Mouse (Mus musculus) kidney, postnatal 4 days (tissue): ENCODE results near the gene Olfr531.

Experiments used
- DNase-seq, 2 experiments: peaks; one replicate each; pipeline ENCODE4 v3.0.0; 2021; ENCODE audit warnings: mixed read lengths in 2 of 2

The Olfr531 gene

DNA sequence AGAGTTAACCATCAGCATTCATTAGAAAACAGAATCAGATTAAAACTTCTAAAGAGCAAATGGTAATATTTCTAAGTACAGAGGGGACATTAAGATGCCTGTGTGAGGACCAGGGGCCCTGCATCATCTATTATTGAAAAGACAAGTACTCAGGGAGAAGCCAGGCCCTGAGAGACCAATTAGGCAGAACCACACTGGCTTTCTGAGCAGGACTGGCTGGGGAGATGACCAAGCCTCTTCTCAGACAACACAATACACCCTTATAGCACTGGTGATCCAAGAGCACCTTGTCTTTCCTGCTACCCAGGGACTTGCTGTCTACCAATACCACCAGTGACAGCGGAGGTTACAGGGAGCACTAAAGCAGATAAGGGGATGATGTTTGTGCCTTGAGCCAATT, at the start of gene Olfr531:
Gene Olfr531, minus strand, starts transcription at position 101 of the 400 bp plus-strand sequence.
- no peak for DNase-seq

DNA sequence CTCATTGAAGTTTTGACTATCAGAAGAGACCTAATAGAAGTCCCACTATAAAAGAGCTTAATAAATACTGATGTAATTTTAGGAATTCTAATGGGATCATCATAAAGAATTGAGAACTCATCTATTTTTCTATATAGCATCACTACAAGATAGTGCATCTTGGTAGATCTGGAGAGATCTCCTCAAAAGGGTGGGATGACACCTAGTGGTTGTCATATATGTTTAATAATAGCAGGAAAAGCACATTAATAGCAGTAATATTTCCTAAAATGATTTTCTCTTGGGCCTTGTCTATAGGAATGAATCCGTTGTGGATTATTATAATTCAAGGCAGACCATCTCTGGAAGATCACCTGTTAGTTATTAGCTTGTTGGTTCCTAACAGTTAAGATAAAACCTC, 40.4 kb upstream of the Olfr531 start:
- no peak for DNase-seq

DNA sequence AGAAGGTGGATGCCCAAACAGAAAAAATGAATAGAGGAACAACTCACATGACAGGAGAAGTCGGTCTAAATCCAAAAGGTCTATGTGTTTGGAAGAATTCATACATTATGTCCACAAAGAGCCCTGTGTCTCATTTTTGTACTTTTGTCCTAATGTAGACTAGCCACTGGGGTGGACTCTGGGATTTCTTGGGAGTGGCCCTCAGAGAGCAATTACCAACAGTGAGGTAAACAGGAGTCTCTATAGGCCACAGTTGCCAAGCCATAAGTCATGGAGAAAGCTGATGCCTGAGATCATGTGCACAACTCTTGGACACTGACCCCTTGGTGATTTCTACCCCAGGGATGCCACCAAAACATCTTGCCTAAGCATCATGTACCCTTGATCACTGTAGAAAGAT, 18.8 kb upstream of the Olfr531 start, which contains the start of gene Olfr532:
Gene Olfr532, minus strand, starts transcription at position 101 of the 400 bp plus-strand sequence.
- no peak for DNase-seq

DNA sequence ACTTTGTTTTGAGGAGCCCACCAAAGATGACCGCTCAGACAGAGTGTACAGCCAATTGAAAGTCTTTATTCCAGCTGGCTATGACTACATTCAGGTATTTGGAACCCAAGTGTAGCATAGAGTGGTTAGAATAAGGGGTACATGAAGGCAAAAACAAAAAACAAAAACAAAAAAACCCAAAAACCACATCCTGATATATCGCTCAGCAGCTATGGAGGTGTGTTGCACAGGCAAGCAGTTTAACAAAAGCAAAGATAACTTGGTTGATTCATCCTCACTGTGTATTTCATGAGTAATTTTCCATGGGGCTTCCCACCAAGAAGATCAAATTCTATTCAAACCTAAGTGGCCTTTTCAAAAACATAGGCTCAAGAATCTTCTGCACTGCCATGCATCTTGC, 25.8 kb downstream of the Olfr531 start:
- no peak for DNase-seq

DNA sequence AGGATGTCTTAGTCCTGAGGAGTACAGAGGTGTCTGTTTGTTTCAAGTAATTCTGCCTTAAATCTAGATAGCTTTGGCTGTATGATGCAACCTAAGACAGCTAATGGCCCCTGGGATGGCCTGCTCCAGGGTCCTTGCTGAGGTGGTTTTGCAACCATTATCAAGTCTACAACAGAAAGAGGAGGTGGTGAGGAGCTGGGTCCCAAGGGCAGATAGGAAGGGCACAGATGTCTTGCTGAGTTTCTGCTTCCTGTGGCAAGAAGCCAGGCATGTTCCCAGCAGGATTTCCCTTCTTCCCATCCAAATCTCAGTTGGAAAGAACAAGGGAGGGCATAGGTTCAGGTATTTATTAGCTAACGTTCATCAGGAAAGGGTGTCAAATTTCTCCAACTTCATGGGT, 26.5 kb downstream of the Olfr531 start, which contains the start of gene Olfr530:
Gene Olfr530, minus strand, starts transcription at position 101 of the 400 bp plus-strand sequence.
- DNase-seq, result no peak

DNA sequence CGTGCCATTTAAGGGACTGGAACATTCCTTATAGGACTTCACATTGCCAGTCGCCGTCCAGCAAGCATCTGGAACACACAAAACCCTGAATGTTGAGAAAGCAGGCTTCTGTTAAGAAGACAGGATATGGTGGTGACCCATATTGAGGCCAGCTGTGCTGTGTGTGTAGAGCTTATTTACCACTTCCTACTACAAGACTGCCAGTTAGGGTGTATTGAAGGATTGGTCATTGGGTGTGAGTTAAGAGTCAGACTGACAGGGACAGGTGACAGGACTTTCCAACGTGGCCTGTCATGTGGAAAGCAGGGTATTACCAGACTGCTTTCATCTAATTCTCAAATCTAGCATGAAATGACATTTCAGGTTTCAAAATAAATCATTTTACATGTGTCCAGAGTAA, 28.4 kb downstream of the Olfr531 start:
- no peak for DNase-seq

DNA sequence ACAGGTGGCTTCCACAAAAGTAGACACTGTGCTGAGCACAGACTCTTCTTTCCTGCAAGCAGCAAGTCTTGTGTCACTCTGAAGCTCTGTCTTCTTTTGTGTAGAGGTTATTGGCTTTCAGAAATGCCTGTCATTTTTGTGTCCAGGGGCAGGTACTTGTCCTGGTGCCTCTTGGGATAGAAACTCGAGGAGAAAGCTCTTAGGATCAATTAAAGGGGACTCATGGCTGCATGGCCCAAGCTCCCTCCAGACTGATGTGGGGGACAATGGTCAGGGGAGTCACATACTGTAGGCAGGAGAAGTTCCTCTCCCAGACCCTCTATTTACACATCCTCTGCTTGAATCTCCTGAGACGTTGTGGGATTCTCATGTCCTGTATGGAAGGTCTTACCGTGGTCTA, 41.1 kb downstream of the Olfr531 start, which contains the start of gene Olfr60:
Gene Olfr60, minus strand, starts transcription at position 101 of the 400 bp plus-strand sequence.
- no peak for DNase-seq
